Mouse (Mus musculus) G1E (cell line): ENCODE data around the gene Proca1.

ENCODE experiments used
- CTCF ChIP-seq: IDR thresholded peaks from 2 replicates; pipeline ENCODE4 v1.5.1; 2012; ENCODE audit warnings: low read depth, low read length, inconsistent platforms, mixed read lengths
- GATA1 ChIP-seq: IDR thresholded peaks from 2 replicates; pipeline ENCODE4 v1.6.1; 2012; ENCODE audit warnings: borderline replicate concordance, low read length, inconsistent platforms, mixed read lengths

DNA sequence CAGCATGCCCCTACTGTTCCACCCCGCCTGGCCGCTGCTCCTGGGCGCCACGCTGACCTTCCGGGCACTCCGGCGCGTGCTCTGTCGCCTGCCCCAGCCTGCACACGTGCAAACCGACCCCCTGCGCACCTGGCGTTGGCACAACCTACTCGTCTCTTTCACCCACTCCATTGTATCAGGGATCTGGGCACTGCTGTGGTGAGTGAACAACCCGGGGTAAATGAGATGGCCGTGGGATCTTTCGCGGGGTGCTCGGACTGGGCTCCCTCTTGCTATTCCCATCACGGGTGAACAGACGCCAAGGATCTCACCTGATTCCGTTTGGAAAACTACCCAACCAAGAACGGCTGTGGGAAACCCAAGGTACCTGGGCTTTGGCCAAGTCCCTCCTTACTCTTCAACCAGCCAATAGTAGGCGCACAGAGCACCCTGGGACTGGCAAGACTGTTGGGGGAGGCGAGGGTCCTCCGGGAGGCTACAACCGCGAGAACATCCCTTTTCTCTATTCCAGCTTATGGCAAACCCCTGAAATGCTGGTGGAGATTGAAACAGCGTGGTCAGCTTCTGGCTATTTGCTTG is 14.2 kb upstream of the Proca1 start:
- TF ChIP-seq CTCF (no peak), GATA1 (no peak)
